Mouse (Mus musculus) liver, embryonic 12.5 days (tissue): ENCODE results near the gene Gm48551. TPM values are rescaled to one million over a fixed set of nuclear protein-coding genes. Genes with fewer than 3 reads are reported as not detected.
A peak's percentile ranks its signal among the peaks of the same experiment; 100 is the strongest.

Experiments
- ATAC-seq: fragments of 200-750 bp; cut with Nextera tagmentation; 2 replicates; pipeline ENCODE4 v1.8.0; 2017; ENCODE audit warnings: moderate number of reproducible peaks, mild to moderate bottlenecking, moderate library complexity
- H3K27ac ChIP-seq: fragments of 300-500 bp; sonication (generic); 2 replicates; pipeline ENCODE4 v1.5.1; 2016; ENCODE audit warnings: mild to moderate bottlenecking
- H3K27me3 ChIP-seq: fragments of 300-500 bp; sonication (generic); replicated peaks from 2 replicates; pipeline ENCODE4 v1.6.1; 2016; ENCODE audit warnings: mild to moderate bottlenecking, moderate library complexity
- H3K36me3 ChIP-seq: fragments of 300-500 bp; sonication (generic); 2 replicates; pipeline ENCODE4 v1.6.1; 2016; ENCODE audit warnings: mild to moderate bottlenecking, moderate library complexity
- H3K4me1 ChIP-seq: fragments of 300-500 bp; sonication (generic); 2 replicates; pipeline ENCODE4 v1.6.1; 2016
- H3K4me2 ChIP-seq: fragments of 300-500 bp; sonication (generic); 2 replicates; pipeline ENCODE4 v1.6.1; 2016; ENCODE audit warnings: mild to moderate bottlenecking, moderate library complexity
- H3K4me3 ChIP-seq: fragments of 300-500 bp; sonication (generic); 2 replicates; pipeline ENCODE4 v1.5.1; 2016; ENCODE audit warnings: mild to moderate bottlenecking, moderate library complexity
- H3K9ac ChIP-seq: fragments of 300-500 bp; sonication (generic); 2 replicates; pipeline ENCODE4 v1.6.1; 2016; ENCODE audit warnings: mild to moderate bottlenecking, moderate library complexity
- H3K9me3 ChIP-seq: fragments of 300-500 bp; sonication (generic); replicated peaks from 2 replicates; pipeline ENCODE4 v1.6.1; 2016; ENCODE audit warnings: mild to moderate bottlenecking, moderate library complexity
- WGBS: fragments of 180-500 bp; shearing (Covaris S2); methylation state at CpG from one replicate; pipeline ENCODE4 v1.1.7; 2016; ENCODE audit not compliant: insufficient replicate concordance; 5-methylcytosine and 5-hydroxymethylcytosine counted together
- polyA plus RNA-seq: library from polyadenylated mRNA; unstranded; fragments of >200 nt; fragmentation: Nextera tagmentation; extraction: Ambion mirVana; gene quantifications from 2 replicates; pipeline ENCODE4 v1.2.1, GENCODE M21; 2016

The Gm48551 gene
- polyA plus RNA-seq, 1 experiment from 2014 or later, result 0.68 TPM

GRCm38 (mm10) chr10:81416581-81417226 is 32.4 kb downstream of the Gm48551 start:
- Histone ChIP-seq H3K4me2 (peak overlapping the region; percentile 73), H3K9me3 (no peaks in the 10 kb centered on the region), H3K4me3 (peak overlapping the region; percentile 44), H3K36me3 (peaks cover 8% of the 10 kb centered on the region; the same call in 1 of the 2 replicates), H3K9ac (peak overlapping the region; percentile 49; the same call in 1 of the 2 replicates), H3K4me1 (peaks cover 72% of the 10 kb centered on the region), H3K27ac (no peak overlapping the region), H3K27me3 (peaks cover 48% of the 10 kb centered on the region)
- peak; percentile 32 for ATAC-seq
- WGBS, result 3% methylated on average over 26 of the region's 26 CpGs

- Histone ChIP-seq H3K9ac (peak overlapping the region; percentile 49; the same call in 1 of the 2 replicates), H3K9me3 (no peaks in the 10 kb centered on the region), H3K36me3 (peaks cover 8% of the 10 kb centered on the region; the same call in 1 of the 2 replicates), H3K27ac (no peak overlapping the region), H3K27me3 (peaks cover 56% of the 10 kb centered on the region), H3K4me1 (peaks cover 69% of the 10 kb centered on the region), H3K4me2 (peak overlapping the region; percentile 73), H3K4me3 (peak overlapping the region; percentile 44)
- 39% methylated on average over 12 of the region's 12 CpGs for WGBS
- ATAC-seq, result no peak
Observed at GRCm38 (mm10) chr10:81417227-81418215, 33.3 kb downstream of the Gm48551 start.

GRCm38 (mm10) chr10:81418216-81419070 is 34.2 kb downstream of the Gm48551 start:
- H3K9ac ChIP-seq, result no peak overlapping the region
- peaks cover 8% of the 10 kb centered on the region; the same call in 1 of the 2 replicates for H3K36me3 ChIP-seq
- no peaks in the 10 kb centered on the region for H3K9me3 ChIP-seq
- H3K27ac ChIP-seq, result no peak overlapping the region
- peaks cover 63% of the 10 kb centered on the region for H3K27me3 ChIP-seq
- no peak for ATAC-seq
- H3K4me1 ChIP-seq, result peaks cover 60% of the 10 kb centered on the region
- no peak overlapping the region for H3K4me3 ChIP-seq
- no peak overlapping the region for H3K4me2 ChIP-seq
- WGBS, result 44% methylated on average over 11 of the region's 11 CpGs

- Histone ChIP-seq H3K27ac (no peak overlapping the region), H3K4me1 (peaks cover 55% of the 10 kb centered on the region), H3K9me3 (no peaks in the 10 kb centered on the region), H3K36me3 (peaks cover 8% of the 10 kb centered on the region; the same call in 1 of the 2 replicates), H3K4me3 (no peak overlapping the region), H3K27me3 (peaks cover 72% of the 10 kb centered on the region), H3K9ac (no peak overlapping the region), H3K4me2 (no peak overlapping the region)
- WGBS, result 68% methylated on average over 10 of the region's 10 CpGs
- no peak for ATAC-seq
Observed at GRCm38 (mm10) chr10:81419111-81419928, 35.1 kb downstream of the Gm48551 start.

- Histone ChIP-seq H3K27ac (no peak overlapping the region), H3K4me3 (no peak overlapping the region), H3K9ac (no peak overlapping the region), H3K36me3 (peaks cover 8% of the 10 kb centered on the region; the same call in 1 of the 2 replicates), H3K4me1 (peaks cover 55% of the 10 kb centered on the region), H3K4me2 (no peak overlapping the region), H3K27me3 (peaks cover 82% of the 10 kb centered on the region), H3K9me3 (no peaks in the 10 kb centered on the region)
- WGBS, result 73% methylated on average over 40 of the region's 40 CpGs
- ATAC-seq, result no peak
Observed at GRCm38 (mm10) chr10:81420191-81420767, 36.0 kb downstream of the Gm48551 start.

- ATAC-seq, result no peak
- H3K4me2 ChIP-seq, result no peak overlapping the region
- peaks cover 64% of the 10 kb centered on the region for H3K4me1 ChIP-seq
- WGBS, result 66% methylated on average over 4 of the region's 4 CpGs
- H3K9ac ChIP-seq, result no peak overlapping the region
- H3K27me3 ChIP-seq, result peaks cover 91% of the 10 kb centered on the region
- H3K27ac ChIP-seq, result no peak overlapping the region
- no peak overlapping the region for H3K4me3 ChIP-seq
- H3K36me3 ChIP-seq, result peaks cover 8% of the 10 kb centered on the region; the same call in 1 of the 2 replicates
- no peaks in the 10 kb centered on the region for H3K9me3 ChIP-seq
Observed at GRCm38 (mm10) chr10:81421041-81421796, 37.0 kb downstream of the Gm48551 start.

GRCm38 (mm10) chr10:81421797-81422100 is 37.5 kb downstream of the Gm48551 start:
- H3K4me1 ChIP-seq, result peaks cover 64% of the 10 kb centered on the region
- peaks cover 8% of the 10 kb centered on the region; the same call in 1 of the 2 replicates for H3K36me3 ChIP-seq
- H3K9me3 ChIP-seq, result no peaks in the 10 kb centered on the region
- no peak overlapping the region for H3K9ac ChIP-seq
- no peak overlapping the region for H3K4me3 ChIP-seq
- ATAC-seq, result no peak
- H3K4me2 ChIP-seq, result no peak overlapping the region
- H3K27ac ChIP-seq, result no peak overlapping the region
- H3K27me3 ChIP-seq, result peaks cover 94% of the 10 kb centered on the region
- 53% methylated on average over 5 of the region's 5 CpGs for WGBS

- Histone ChIP-seq H3K27ac (no peak overlapping the region), H3K9me3 (no peaks in the 10 kb centered on the region), H3K27me3 (peaks cover 94% of the 10 kb centered on the region), H3K36me3 (peaks cover 8% of the 10 kb centered on the region; the same call in 1 of the 2 replicates), H3K4me1 (peaks cover 64% of the 10 kb centered on the region), H3K9ac (no peak overlapping the region), H3K4me2 (no peak overlapping the region), H3K4me3 (no peak overlapping the region)
- 58% methylated on average over 6 of the region's 6 CpGs for WGBS
- ATAC-seq, result no peak
Observed at GRCm38 (mm10) chr10:81422191-81422590, 37.9 kb downstream of the Gm48551 start.

GRCm38 (mm10) chr10:81422661-81423217 is 38.5 kb downstream of the Gm48551 start:
- Histone ChIP-seq H3K4me1 (peaks cover 60% of the 10 kb centered on the region), H3K4me2 (no peak overlapping the region), H3K4me3 (no peak overlapping the region), H3K27me3 (peaks cover 94% of the 10 kb centered on the region), H3K9ac (no peak overlapping the region), H3K27ac (no peak overlapping the region), H3K9me3 (no peaks in the 10 kb centered on the region), H3K36me3 (peaks cover 8% of the 10 kb centered on the region; the same call in 1 of the 2 replicates)
- no peak for ATAC-seq
- WGBS, result 58% methylated on average over 3 of the region's 3 CpGs
